ENCODE assay signal across 12 mouse cellular contexts in the genomic region with DNA sequence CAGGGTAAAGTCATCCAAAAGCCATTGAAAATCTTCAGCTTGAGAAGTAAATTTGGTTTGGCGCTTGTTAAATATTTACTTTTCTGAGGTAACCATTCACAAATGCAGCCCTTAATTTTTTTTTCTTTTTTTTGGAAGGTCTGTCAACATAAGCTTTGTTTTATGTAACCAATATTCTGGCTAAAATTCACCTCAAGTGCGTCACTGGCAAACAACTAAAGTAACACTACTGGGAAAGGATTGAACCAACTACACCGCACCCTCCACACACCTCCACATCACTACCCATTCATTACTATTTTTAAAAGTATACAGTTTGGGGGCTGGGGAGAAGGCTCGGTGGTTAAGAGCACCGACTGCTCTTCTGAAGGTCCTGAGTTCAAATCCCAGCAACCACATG. TPM values are rescaled to one million over a fixed set of nuclear protein-coding genes. Genes with fewer than 3 reads are reported as not detected.
A peak's percentile ranks its signal among the peaks of the same experiment; 100 is the strongest.
DNase-seq lines count a peak whose midpoint lies in the region; ATAC-seq and TF ChIP-seq lines count a peak whose summit lies in the region.
"Had no signal": no experiment of that assay in that cellular context is flagged by ENCODE, and none has a peak within 500 bp of the region (broad histone marks: within the 10 kb centered on the region; RNA-seq: fewer than 3 reads in every experiment).

No protein-coding gene starts in this region.

- DNase-seq in liver, adult 2 months (ENCODE audit: extremely low read depth, low read depth, low spot score) = peak; percentile 93
- DNase-seq in liver = no peak
- no peak for DNase-seq in liver, embryonic 14.5 days (ENCODE audit: low read depth in 3 of 3, low spot score in 3 of 3)
- no peak for DNase-seq in adrenal gland, postnatal 10 days
- DNase-seq: cerebellum, adult 9-11 months; heart, adult 2 months had no signal

- peaks cover 65% of the 10 kb centered on the region for H3K4me1 ChIP-seq in erythroblast, embryonic 14.5 days (ENCODE audit: control insufficient read depth)
- H3K4me1 ChIP-seq in liver, adult 2 months (ENCODE audit: control insufficient read depth, insufficient read depth, low read length) = peaks cover 12% of the 10 kb centered on the region
- peaks cover 37 to 39% of the 10 kb centered on the region in 2 experiments for H3K4me1 ChIP-seq in liver, embryonic 14.5 days (replicated peaks; ENCODE audit: control insufficient read depth in 2 of 2, insufficient read depth in 2 of 2, low read length in 1 of 2)
- H3K4me1 ChIP-seq in stomach, embryonic 16.5 days (ENCODE audit: control insufficient read depth, insufficient read depth, low read length) = peaks cover 23% of the 10 kb centered on the region

- H3K4me2 ChIP-seq in liver, embryonic 14.5 days (ENCODE audit: low read depth) = peak overlapping the region; percentile 72
- H3K4me2 ChIP-seq in stomach, embryonic 16.5 days (ENCODE audit: low read depth, low read length) = peak overlapping the region; percentile 4; the same call in 1 of the 2 replicates

- no peaks in the 10 kb centered on the region for H3K9me3 ChIP-seq in erythroblast, embryonic 14.5 days (ENCODE audit: control insufficient read depth, low read length)
- H3K9me3 ChIP-seq in liver, embryonic 14.5 days (ENCODE audit: control insufficient read depth, low read length) = no peaks in the 10 kb centered on the region
- H3K9me3 ChIP-seq in stomach, embryonic 16.5 days (replicated peaks; ENCODE audit: control insufficient read depth, low read length) = no peaks in the 10 kb centered on the region

- no peak overlapping the region for H3K27ac ChIP-seq in liver, adult 2 months (replicated peaks; ENCODE audit: insufficient read depth, low read depth, low read length)
- H3K27ac ChIP-seq in liver, embryonic 14.5 days = no peak overlapping the region
- no peak overlapping the region for H3K27ac ChIP-seq in stomach, embryonic 16.5 days (ENCODE audit: low read length)
- H3K27ac ChIP-seq: kidney, postnatal 0 days had no signal

- TF ChIP-seq CTCF in liver, adult 2 months (IDR thresholded peaks at IDR 0.05; ENCODE audit: low read depth, low read length) = no peak
- TF ChIP-seq CTCF in liver, embryonic 14.5 days (IDR thresholded peaks at IDR 0.05; ENCODE audit: low read depth) = no peak

- 18% methylated on average over 5 of the region's 5 CpGs for WGBS in liver, adult 2 months
- WGBS in liver, embryonic 14.5 days (ENCODE audit: insufficient replicate concordance) = 81% methylated on average over 5 of the region's 5 CpGs
- 42% methylated on average over 5 of the region's 5 CpGs for WGBS in stomach, embryonic 16.5 days

- no peak for TF ChIP-seq EP300 in liver, embryonic 14.5 days (IDR thresholded peaks at IDR 0.05; ENCODE audit: low read depth)

- peaks cover 8% of the 10 kb centered on the region; the same call in 1 of the 2 replicates for H3K27me3 ChIP-seq in erythroblast, embryonic 14.5 days (ENCODE audit: control insufficient read depth)
- no peaks in the 10 kb centered on the region for H3K27me3 ChIP-seq in liver, adult 2 months (ENCODE audit: control insufficient read depth, insufficient read depth, low read length)
- no peaks in the 10 kb centered on the region; the same call in 1 of the 2 replicates for H3K27me3 ChIP-seq in liver, embryonic 14.5 days (ENCODE audit: control insufficient read depth, insufficient read depth, low read length)
- H3K27me3 ChIP-seq in stomach, embryonic 16.5 days (ENCODE audit: control insufficient read depth, insufficient read depth, low read length) = no peaks in the 10 kb centered on the region

- peaks cover 14% of the 10 kb centered on the region for H3K36me3 ChIP-seq in erythroblast, embryonic 14.5 days (ENCODE audit: control insufficient read depth)
- no peaks in the 10 kb centered on the region for H3K36me3 ChIP-seq in liver, adult 2 months (ENCODE audit: control insufficient read depth, insufficient read depth, low read length)
- H3K36me3 ChIP-seq in liver, embryonic 14.5 days (replicated peaks; ENCODE audit: control insufficient read depth, insufficient read depth, low read depth) = no peaks in the 10 kb centered on the region
- no peaks in the 10 kb centered on the region for H3K36me3 ChIP-seq in stomach, embryonic 16.5 days (ENCODE audit: control insufficient read depth, insufficient read depth, low read length)

- H3K9ac ChIP-seq in liver, adult 2 months (ENCODE audit: low read depth, low read length) = no peak overlapping the region
- no peak overlapping the region for H3K9ac ChIP-seq in liver, embryonic 14.5 days (replicated peaks)
- H3K9ac ChIP-seq in stomach, embryonic 16.5 days (ENCODE audit: low read length) = no peak overlapping the region

- no peak for ATAC-seq in erythroblast, adult 5-6 weeks (replicated peaks; ENCODE audit: low FRiP score, poor library complexity, severe bottlenecking)
- no peak for ATAC-seq in liver, embryonic 14.5 days (ENCODE audit: insufficient read depth)
- ATAC-seq in stomach, embryonic 16.5 days (ENCODE audit: insufficient read depth, low FRiP score) = no peak
- ATAC-seq in CD4-positive, CD25-positive, alpha-beta regulatory T cell, adult 4 months = no peak

- H3K4me3 ChIP-seq in erythroblast, embryonic 14.5 days (replicated peaks) = peak overlapping the region; percentile 14
- peak overlapping the region; percentile 13; the same call in 1 of the 2 replicates for H3K4me3 ChIP-seq in liver, adult 2 months (ENCODE audit: insufficient read depth, low read depth, low read length)
- peak overlapping the region in 1 of 2 experiments; percentile 60; a peak in 2 of 4 replicates for H3K4me3 ChIP-seq in liver, embryonic 14.5 days (ENCODE audit: insufficient read depth in 1 of 2, low read depth in 2 of 2, low read length in 2 of 2)
- H3K4me3 ChIP-seq in stomach, embryonic 16.5 days (replicated peaks; ENCODE audit: low read length) = peak overlapping the region; percentile 9; the same call in 1 of the 2 replicates

- H3K79me2 ChIP-seq in liver, adult 2 months (ENCODE audit: control insufficient read depth, insufficient read depth, low read length) = no peaks in the 10 kb centered on the region

- TF ChIP-seq POLR2A in liver, adult 2 months (IDR thresholded peaks at IDR 0.05; ENCODE audit: extremely low read depth, insufficient read depth, low read length) = no peak

RNA-seq across cellular contexts. Expression of a gene that starts 1.6 kb away (rescaled TPM):
- 0.05 and 0.09 TPM in 2 replicates for polyA plus RNA-seq in erythroblast, embryonic 14.5 days (2012)
- 29.7 and 39.2 TPM in 2 replicates for total RNA-seq in erythroblast, adult 5-6 weeks (2015; ENCODE audit: low replicate concordance)
- total RNA-seq in erythroblast, adult 5-6 weeks (2017; ENCODE audit: low replicate concordance) = 21.2 and 24.8 TPM in 2 replicates
- 1,118 and 1,626 TPM in 2 replicates for total RNA-seq in liver, adult 2 months (2014; rRNA removed)
- polyA plus RNA-seq in liver, adult 2 months (2012; rRNA removed) = 1,069 and 1,820 TPM in 2 replicates
- polyA plus RNA-seq in liver, embryonic 14.5 days (2012; rRNA removed) = 28.2 and 37.8 TPM in 2 replicates
- 70.6 and 79.6 TPM in 2 replicates for polyA plus RNA-seq in liver, embryonic 14.5 days (2014; fragmentation: Nextera tagmentation; extraction: Ambion mirVana)
- polyA plus RNA-seq in stomach, embryonic 16.5 days (2015; fragmentation: Nextera tagmentation; extraction: Ambion mirVana) = 356 and 377 TPM in 2 replicates
- 10 to 100 TPM; 79.0 to 83.3 TPM for total RNA-seq in adrenal gland, postnatal 10 days (2021)
- 10 to 100 TPM; 77.0 to 91.2 TPM for polyA plus RNA-seq in CD4-positive, CD25-positive, alpha-beta regulatory T cell, adult 4 months (2017; shearing (Covaris generic))

RNA-seq across cellular contexts. Expression of a gene that starts 24.8 kb away (rescaled TPM):
- not detected in 2 replicates for polyA plus RNA-seq in erythroblast, embryonic 14.5 days (2012)
- not detected in 2 replicates for total RNA-seq in erythroblast, adult 5-6 weeks (2015; ENCODE audit: low replicate concordance)
- not detected in 2 replicates for total RNA-seq in erythroblast, adult 5-6 weeks (2017; ENCODE audit: low replicate concordance)
- not detected in 2 replicates for total RNA-seq in liver, adult 2 months (2014; rRNA removed)
- 0.04 TPM in 1 of 2 replicates, not detected in the other for polyA plus RNA-seq in liver, adult 2 months (2012; rRNA removed)
- 0.01 TPM in 1 of 2 replicates, not detected in the other for polyA plus RNA-seq in liver, embryonic 14.5 days (2012; rRNA removed)
- polyA plus RNA-seq in liver, embryonic 14.5 days (2014; fragmentation: Nextera tagmentation; extraction: Ambion mirVana) = not detected in 2 replicates
- polyA plus RNA-seq in stomach, embryonic 16.5 days (2015; fragmentation: Nextera tagmentation; extraction: Ambion mirVana) = not detected in 2 replicates
- under 1 TPM in 1 of 2 experiments, not detected in 1; 0.12 TPM for total RNA-seq in adrenal gland, postnatal 10 days (2021)
- not detected for polyA plus RNA-seq in CD4-positive, CD25-positive, alpha-beta regulatory T cell, adult 4 months (2017; shearing (Covaris generic))
- total RNA-seq: heart, adult 2 months had no signal
- polyA plus RNA-seq: embryonic facial prominence, embryonic 11.5 days; heart, adult 2 months had no signal

RNA-seq across cellular contexts. Expression of a gene that starts 35.8 kb away (rescaled TPM):
- 0.09 and 0.12 TPM in 2 replicates for polyA plus RNA-seq in erythroblast, embryonic 14.5 days (2012)
- total RNA-seq in erythroblast, adult 5-6 weeks (2015; ENCODE audit: low replicate concordance) = not detected in 2 replicates
- 0.68 and 1.1 TPM in 2 replicates for total RNA-seq in erythroblast, adult 5-6 weeks (2017; ENCODE audit: low replicate concordance)
- total RNA-seq in liver, adult 2 months (2014; rRNA removed) = 55.4 and 60.2 TPM in 2 replicates
- polyA plus RNA-seq in liver, adult 2 months (2012; rRNA removed) = 137 and 166 TPM in 2 replicates
- 5.5 and 5.6 TPM in 2 replicates for polyA plus RNA-seq in liver, embryonic 14.5 days (2012; rRNA removed)
- polyA plus RNA-seq in liver, embryonic 14.5 days (2014; fragmentation: Nextera tagmentation; extraction: Ambion mirVana) = 6.0 and 6.3 TPM in 2 replicates
- 12.7 and 13.5 TPM in 2 replicates for polyA plus RNA-seq in stomach, embryonic 16.5 days (2015; fragmentation: Nextera tagmentation; extraction: Ambion mirVana)
- 10 to 100 TPM; 16.8 to 17.0 TPM for total RNA-seq in adrenal gland, postnatal 10 days (2021)
- polyA plus RNA-seq in CD4-positive, CD25-positive, alpha-beta regulatory T cell, adult 4 months (2017; shearing (Covaris generic)) = 1 to 10 TPM; 4.0 to 5.0 TPM

Comparison
In these comparisons a context has a peak if more than half of its experiments do, and no peak if none do; other contexts are left out.
1. RNA of a gene that starts 1.6 kb away (polyA plus RNA-seq): 1,069 to 1,820 TPM in liver, adult 2 months, 356 to 377 TPM in stomach, embryonic 16.5 days, 77.0 to 91.2 TPM in CD4-positive, CD25-positive, alpha-beta regulatory T cell, adult 4 months and 28.2 to 79.6 TPM in liver, embryonic 14.5 days; 0.05 to 0.09 TPM in erythroblast, embryonic 14.5 days; every median in the first group is over 10 times any median in the second.